Mouse (Mus musculus) CH12.LX (cell line): Measurements from ENCODE around the gene Yars.

Experiments
- BHLHE40 ChIP-seq: IDR thresholded peaks from 2 replicates; pipeline ENCODE4 v1.6.1; 2011; ENCODE audit warnings: mild to moderate bottlenecking, low read depth, low read length, improper control_type of control experiment
- CTCF ChIP-seq, 2 experiments: IDR thresholded peaks in 1 of 2; conservative IDR thresholded peaks in 1 of 2; 2 replicates each; pipeline ENCODE4 v1.5.1; 2011 to 2012; ENCODE audit warnings: low read depth in 2 of 2, low read length in 2 of 2, improper control_type of control experiment in 1 of 2, inconsistent platforms in 1 of 2, mild to moderate bottlenecking in 1 of 2, moderate library complexity in 1 of 2
- ETS1 ChIP-seq: conservative IDR thresholded peaks from 2 replicates; pipeline ENCODE4 v1.6.1; 2012; ENCODE audit warnings: low read depth, mild to moderate bottlenecking, inconsistent platforms, low read length, improper control_type of control experiment, moderate library complexity
- HCFC1 ChIP-seq: IDR thresholded peaks from 2 replicates; pipeline ENCODE4 v1.6.1; 2012; ENCODE audit warnings: low read depth, mild to moderate bottlenecking, inconsistent platforms, low read length, improper control_type of control experiment
- JUND ChIP-seq: conservative IDR thresholded peaks from 2 replicates; pipeline ENCODE4 v1.6.1; 2011; ENCODE audit warnings: low read depth, low read length, improper control_type of control experiment
- KAT2A ChIP-seq: IDR thresholded peaks from 2 replicates; pipeline ENCODE4 v1.6.1; 2012; ENCODE audit warnings: low read length, improper control_type of control experiment, inconsistent platforms; ENCODE audit not compliant: insufficient replicate concordance
- MAFK ChIP-seq: IDR thresholded peaks from 2 replicates; pipeline ENCODE4 v1.6.1; 2011; ENCODE audit warnings: low read length, improper control_type of control experiment; ENCODE audit not compliant: insufficient replicate concordance
- POLR2A ChIP-seq: IDR thresholded peaks from 2 replicates; pipeline ENCODE4 v1.6.1; 2011; ENCODE audit warnings: low read depth, mild to moderate bottlenecking, improper control_type of control experiment, low read length
- USF1 ChIP-seq: IDR thresholded peaks from 2 replicates; pipeline ENCODE4 v1.6.1; 2014; ENCODE audit warnings: low read depth, mild to moderate bottlenecking, inconsistent platforms, low read length, improper control_type of control experiment
- USF2 ChIP-seq: conservative IDR thresholded peaks from 2 replicates; pipeline ENCODE4 v1.6.1; 2011; ENCODE audit warnings: low read depth, low read length, improper control_type of control experiment
- ZKSCAN1 ChIP-seq: IDR thresholded peaks from 2 replicates; pipeline ENCODE4 v1.6.1; 2012; ENCODE audit warnings: low read depth, inconsistent platforms, low read length, improper control_type of control experiment, borderline replicate concordance
- ZNF384 ChIP-seq: IDR thresholded peaks from 2 replicates; pipeline ENCODE4 v1.6.1; 2012; ENCODE audit warnings: low read depth, low read length, improper control_type of control experiment, inconsistent platforms

DNA sequence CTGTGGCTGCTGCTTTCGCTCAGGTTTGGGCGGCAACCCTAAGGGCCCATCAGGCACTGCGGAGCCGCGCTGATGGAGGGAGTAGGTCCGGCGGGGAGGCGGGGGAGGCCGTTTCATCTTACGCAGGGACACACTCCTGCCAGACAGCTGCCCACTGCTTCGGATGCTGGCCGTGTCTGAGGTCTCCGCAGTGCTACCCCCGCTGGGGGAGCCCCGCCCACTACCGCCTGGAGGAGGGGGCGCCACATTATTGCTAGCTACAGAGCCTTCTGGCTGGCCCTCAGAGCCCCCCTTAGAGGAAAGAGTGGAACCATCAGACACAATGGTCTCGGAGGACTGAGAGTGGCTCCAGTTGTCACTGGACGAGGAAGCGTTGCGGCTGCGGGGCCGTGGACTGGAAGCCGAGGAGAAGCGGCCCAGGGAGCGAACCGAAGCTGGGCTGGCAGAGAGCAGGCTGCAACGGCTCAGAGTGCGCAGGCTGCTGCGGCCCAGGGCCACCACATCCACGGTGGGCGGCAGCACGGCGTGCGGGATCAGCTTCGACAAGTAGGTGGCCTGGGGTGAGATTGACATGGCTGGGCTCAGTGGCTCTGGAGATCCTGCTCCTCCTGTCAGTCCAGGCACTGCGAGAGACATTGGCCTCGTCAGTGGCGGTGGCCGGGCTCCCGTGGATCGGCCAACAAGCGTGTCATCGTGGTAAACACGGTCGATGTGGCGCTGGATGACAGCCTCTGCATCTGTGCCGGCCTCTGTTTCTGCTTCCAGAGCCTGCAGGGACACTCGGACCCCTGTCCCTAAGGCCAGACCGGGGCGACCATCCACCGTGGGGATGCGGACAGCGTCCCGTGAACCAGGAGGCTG lies 34.1 kb downstream of the Yars start:
- TF ChIP-seq MAFK (no peak), POLR2A (no peak), KAT2A (no peak), ZNF384 (no peak), ETS1 (no peak), HCFC1 (no peak), USF1 (no peak), BHLHE40 (no peak), USF2 (no peak), CTCF (conservative IDR thresholded peaks at IDR 0.05 in 1 of 2, IDR thresholded peaks at IDR 0.05 in 1 of 2; ENCODE audit: low read depth in 2 of 2, low read length in 2 of 2) (no peak), ZKSCAN1 (no peak), JUND (no peak)
